Mouse (Mus musculus) MEL (cell line): ENCODE results near the gene Phf7. TPM values are rescaled to one million over a fixed set of nuclear protein-coding genes. Genes with fewer than 3 reads are reported as not detected.

Experiments used
- DNase-seq: peaks from one replicate; pipeline ENCODE4 v3.0.0; 2011; ENCODE audit warnings: low read depth, low spot score
- H3K27ac ChIP-seq: 2 replicates; pipeline ENCODE4 v1.5.1; 2012; ENCODE audit warnings: low read depth, mild to moderate bottlenecking, control low read depth, low read length, moderate library complexity; ENCODE audit not compliant: control insufficient read depth
- H3K27me3 ChIP-seq, 2 experiments: fragments of 150-350 bp in 1 of 2; sonication (generic) in 1 of 2; 2 replicates each; pipeline ENCODE4 v1.6.1; 2012; ENCODE audit warnings: low read length in 2 of 2, mild to moderate bottlenecking in 2 of 2, improper control_type of control experiment in 1 of 2, moderate library complexity in 1 of 2; ENCODE audit not compliant: insufficient read depth in 2 of 2, control insufficient read depth in 1 of 2
- H3K36me3 ChIP-seq, 2 experiments: 2 replicates each; pipeline ENCODE4 v1.6.1; 2012 to 2014; ENCODE audit warnings: low read length in 2 of 2, improper control_type of control experiment in 1 of 2, inconsistent platforms in 1 of 2, mild to moderate bottlenecking in 1 of 2; ENCODE audit not compliant: insufficient read depth in 2 of 2, control insufficient read depth in 1 of 2
- H3K4me1 ChIP-seq, 2 experiments: fragments of 150-350 bp in 1 of 2; sonication (generic) in 1 of 2; 2 replicates each; pipeline ENCODE4 v1.6.1; 2012; ENCODE audit warnings: low read length in 2 of 2, improper control_type of control experiment in 1 of 2, mild to moderate bottlenecking in 1 of 2; ENCODE audit not compliant: insufficient read depth in 2 of 2, control insufficient read depth in 1 of 2
- H3K4me3 ChIP-seq, 2 experiments: fragments of 150-350 bp in 1 of 2; sonication (generic) in 1 of 2; 2 replicates each; pipeline ENCODE4 v1.5.1; 2012; ENCODE audit warnings: low read depth in 2 of 2, low read length in 2 of 2, mild to moderate bottlenecking in 2 of 2, moderate library complexity in 2 of 2, control low read depth in 1 of 2, improper control_type of control experiment in 1 of 2; ENCODE audit not compliant: control insufficient read depth in 1 of 2, insufficient read depth in 1 of 2
- H3K79me2 ChIP-seq: 2 replicates; pipeline ENCODE4 v1.6.1; 2012; ENCODE audit warnings: mild to moderate bottlenecking, low read length, moderate library complexity; ENCODE audit not compliant: control insufficient read depth, poor library complexity, insufficient read depth
- H3K9ac ChIP-seq: 2 replicates; pipeline ENCODE4 v1.6.1; 2012; ENCODE audit warnings: low read depth, mild to moderate bottlenecking, control low read depth, low read length, moderate library complexity; ENCODE audit not compliant: control insufficient read depth, poor library complexity, severe bottlenecking
- H3K9me3 ChIP-seq: fragments of 150-350 bp; sonication (generic); replicated peaks from 2 replicates; pipeline ENCODE4 v1.6.1; 2012; ENCODE audit warnings: mild to moderate bottlenecking, low read length, improper control_type of control experiment, moderate library complexity; ENCODE audit not compliant: insufficient read depth
- BHLHE40 ChIP-seq: IDR thresholded peaks from 2 replicates; pipeline ENCODE4 v1.6.1; 2012; ENCODE audit warnings: low read depth, mild to moderate bottlenecking, inconsistent platforms, low read length, improper control_type of control experiment, borderline replicate concordance
- CHD1 ChIP-seq: IDR thresholded peaks from 2 replicates; pipeline ENCODE4 v1.6.1; 2012; ENCODE audit warnings: low read depth, mild to moderate bottlenecking, inconsistent platforms, low read length, improper control_type of control experiment
- CHD2 ChIP-seq: IDR thresholded peaks from 2 replicates; pipeline ENCODE4 v1.6.1; 2011; ENCODE audit warnings: low read length, improper control_type of control experiment
- CTCF ChIP-seq, 3 experiments: IDR thresholded peaks in 2 of 3; conservative IDR thresholded peaks in 1 of 3; 2 replicates each; pipeline ENCODE4 v1.5.1; 2011 to 2012; ENCODE audit warnings: low read length in 3 of 3, low read depth in 2 of 3, mild to moderate bottlenecking in 2 of 3, improper control_type of control experiment in 1 of 3, inconsistent platforms in 1 of 3, mixed read lengths in 1 of 3, moderate library complexity in 1 of 3; ENCODE audit not compliant: control insufficient read depth in 1 of 3, insufficient read depth in 1 of 3, poor library complexity in 1 of 3, severe bottlenecking in 1 of 3
- ELF1 ChIP-seq: IDR thresholded peaks from 2 replicates; pipeline ENCODE4 v1.6.1; 2014; ENCODE audit warnings: low read depth, mild to moderate bottlenecking, inconsistent platforms, low read length, improper control_type of control experiment, moderate library complexity
- EP300 ChIP-seq, 2 experiments: IDR thresholded peaks; 2 replicates each; pipeline ENCODE4 v1.6.1; 2011; ENCODE audit warnings: improper control_type of control experiment in 2 of 2, low read length in 2 of 2, low read depth in 1 of 2, mild to moderate bottlenecking in 1 of 2
- GATA1 ChIP-seq: IDR thresholded peaks from 2 replicates; pipeline ENCODE4 v1.6.1; 2011; ENCODE audit warnings: low read depth, low read length, improper control_type of control experiment
- HCFC1 ChIP-seq: IDR thresholded peaks from 2 replicates; pipeline ENCODE4 v1.6.1; 2012; ENCODE audit warnings: low read depth, mild to moderate bottlenecking, inconsistent platforms, low read length, improper control_type of control experiment, moderate library complexity
- JUND ChIP-seq: IDR thresholded peaks from 2 replicates; pipeline ENCODE4 v1.6.1; 2011; ENCODE audit warnings: low read depth, mild to moderate bottlenecking, improper control_type of control experiment, low read length
- MAX ChIP-seq: IDR thresholded peaks from 2 replicates; pipeline ENCODE4 v1.6.1; 2011; ENCODE audit warnings: low read length, improper control_type of control experiment
- MAZ ChIP-seq: IDR thresholded peaks from 2 replicates; pipeline ENCODE4 v1.6.1; 2012; ENCODE audit warnings: low read depth, mild to moderate bottlenecking, inconsistent platforms, low read length, improper control_type of control experiment
- MEF2A ChIP-seq: IDR thresholded peaks from 2 replicates; pipeline ENCODE4 v1.6.1; 2014; ENCODE audit warnings: low read depth, mild to moderate bottlenecking, inconsistent platforms, low read length, improper control_type of control experiment; ENCODE audit not compliant: poor library complexity, insufficient replicate concordance, severe bottlenecking; ENCODE audit errors: extremely low read depth
- MYB ChIP-seq: IDR thresholded peaks from 2 replicates; pipeline ENCODE4 v1.6.1; 2011; ENCODE audit warnings: mild to moderate bottlenecking, low read depth, low read length, improper control_type of control experiment
- MYC ChIP-seq: IDR thresholded peaks from 2 replicates; pipeline ENCODE4 v1.6.1; 2011; ENCODE audit warnings: low read depth, mild to moderate bottlenecking, low read length, improper control_type of control experiment, moderate library complexity
- NELFE ChIP-seq: IDR thresholded peaks from 2 replicates; pipeline ENCODE4 v1.6.1; 2011; ENCODE audit warnings: low read depth, low read length, improper control_type of control experiment
- NRF1 ChIP-seq: IDR thresholded peaks from 2 replicates; pipeline ENCODE4 v1.6.1; 2014; ENCODE audit warnings: low read depth, mild to moderate bottlenecking, inconsistent platforms, low read length, improper control_type of control experiment, moderate library complexity; ENCODE audit not compliant: poor library complexity, insufficient read depth, severe bottlenecking
- POLR2A ChIP-seq, 2 experiments: IDR thresholded peaks; 2 replicates each; pipeline ENCODE4 v1.6.1; 2011 to 2012; ENCODE audit warnings: low read length in 2 of 2, mild to moderate bottlenecking in 2 of 2, control low read depth in 1 of 2, improper control_type of control experiment in 1 of 2, low read depth in 1 of 2, moderate library complexity in 1 of 2; ENCODE audit not compliant: control insufficient read depth in 1 of 2, insufficient read depth in 1 of 2, poor library complexity in 1 of 2
- POLR2AphosphoS2 ChIP-seq: IDR thresholded peaks from 2 replicates; pipeline ENCODE4 v1.6.1; 2011; ENCODE audit warnings: low read length, improper control_type of control experiment
- RAD21 ChIP-seq: IDR thresholded peaks from 2 replicates; pipeline ENCODE4 v1.6.1; 2011; ENCODE audit warnings: mild to moderate bottlenecking, low read depth, low read length, improper control_type of control experiment
- RCOR1 ChIP-seq: IDR thresholded peaks from 2 replicates; pipeline ENCODE4 v1.6.1; 2012; ENCODE audit warnings: low read depth, mild to moderate bottlenecking, inconsistent platforms, low read length, improper control_type of control experiment
- SIN3A ChIP-seq: IDR thresholded peaks from 2 replicates; pipeline ENCODE4 v1.6.1; 2012; ENCODE audit warnings: low read length, improper control_type of control experiment, inconsistent platforms
- TAL1 ChIP-seq: IDR thresholded peaks from 2 replicates; pipeline ENCODE4 v1.6.1; 2012; ENCODE audit warnings: mild to moderate bottlenecking, inconsistent platforms, low read length, moderate library complexity, mixed read lengths
- TBP ChIP-seq: IDR thresholded peaks from 2 replicates; pipeline ENCODE4 v1.8.0; 2011; ENCODE audit warnings: low read depth, low read length, improper control_type of control experiment
- TCF12 ChIP-seq: IDR thresholded peaks from 2 replicates; pipeline ENCODE4 v1.6.1; 2014; ENCODE audit warnings: low read depth, mild to moderate bottlenecking, inconsistent platforms, low read length, improper control_type of control experiment, moderate library complexity
- USF1 ChIP-seq: IDR thresholded peaks from 2 replicates; pipeline ENCODE4 v1.6.1; 2014; ENCODE audit warnings: low read depth, mild to moderate bottlenecking, inconsistent platforms, low read length, improper control_type of control experiment, moderate library complexity
- ZC3H11A ChIP-seq: IDR thresholded peaks from 2 replicates; pipeline ENCODE4 v1.6.1; 2012; ENCODE audit warnings: low read depth, mild to moderate bottlenecking, inconsistent platforms, low read length, improper control_type of control experiment
- ZKSCAN1 ChIP-seq: IDR thresholded peaks from 2 replicates; pipeline ENCODE4 v1.6.1; 2012; ENCODE audit warnings: low read depth, mild to moderate bottlenecking, inconsistent platforms, low read length, improper control_type of control experiment, moderate library complexity
- polyA plus RNA-seq, 2 experiments: library from polyadenylated mRNA; stranded (reverse) in 1 of 2; unstranded in 1 of 2; fragments of >175 nt in 1 of 2; fragments of >200 nt in 1 of 2; gene quantifications; 2 replicates each; pipeline versions ENCODE4 v1.2.1 to v1.2.4; 2012; ENCODE audit warnings: low replicate concordance in 2 of 2, low read depth in 1 of 2; ENCODE audit not compliant: insufficient read length in 2 of 2, insufficient read depth in 1 of 2, missing spikeins in 1 of 2
- total RNA-seq: library from RNA; depleted of rRNA; stranded (reverse); fragments of 300-350 nt; gene quantifications from 2 replicates; pipeline ENCODE4 v1.2.3, GENCODE M21; 2012

The Phf7 gene
- total and polyA plus RNA-seq, 3 experiments = 6.0 to 7.6 TPM; not detected in 1

DNA sequence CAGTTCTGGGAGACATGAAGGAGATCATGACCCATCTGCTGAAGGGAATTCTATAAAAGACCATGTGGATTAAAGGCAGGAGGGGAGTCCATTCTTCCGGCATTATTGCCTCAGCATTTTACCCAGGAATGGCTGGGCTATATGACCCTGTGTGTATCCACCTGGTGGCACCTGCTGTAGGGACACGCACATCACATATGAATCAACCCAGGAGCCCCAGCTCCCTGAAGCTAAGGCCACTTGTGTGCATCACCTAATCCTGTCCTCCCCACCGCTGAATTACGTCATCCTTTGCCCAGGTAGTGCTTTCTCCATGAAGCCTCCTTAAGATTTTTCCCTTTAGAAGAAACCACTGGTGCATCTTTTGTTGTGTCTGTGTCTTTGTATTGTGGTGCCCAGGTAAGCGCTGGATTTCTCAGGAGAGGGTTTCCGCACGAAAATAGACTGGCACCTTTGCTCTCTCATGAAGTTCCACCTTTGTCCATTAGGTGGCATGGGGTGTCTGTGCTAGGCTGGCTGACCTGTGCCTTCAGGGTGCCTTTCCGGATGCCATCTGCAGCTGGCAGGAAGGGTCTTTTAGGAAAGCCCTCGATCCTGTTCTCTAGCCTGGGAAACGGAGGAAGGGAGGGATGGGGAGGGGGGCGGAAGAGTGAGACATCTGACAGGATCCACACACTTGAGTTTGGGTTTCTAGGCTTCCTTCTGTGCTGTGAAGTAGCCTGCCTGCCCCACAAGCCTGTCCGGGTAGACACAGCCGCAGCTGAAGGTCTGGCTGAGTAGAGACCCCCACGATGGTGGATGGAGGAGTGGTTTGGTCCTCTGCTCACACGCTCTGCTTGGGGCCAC lies 35.7 kb downstream of the Phf7 start (continued):
- TF ChIP-seq ELF1 = no peak
- no peak for TF ChIP-seq POLR2A (IDR thresholded peaks at IDR 0.05; ENCODE audit: control insufficient read depth in 1 of 2, insufficient read depth in 1 of 2, low read depth in 1 of 2, low read length in 2 of 2, poor library complexity in 1 of 2)
- peak; percentile 84 for TF ChIP-seq RAD21
- no peak for TF ChIP-seq CHD1
- TF ChIP-seq MAZ = no peak
- TF ChIP-seq NRF1 = no peak
- no peak for TF ChIP-seq MAX
- no peak for TF ChIP-seq CHD2
- no peak for TF ChIP-seq GATA1
- no peak for TF ChIP-seq NELFE
- TF ChIP-seq MEF2A = no peak
- TF ChIP-seq TAL1 = no peak
- TF ChIP-seq TCF12 = no peak
- no peak for TF ChIP-seq ZKSCAN1
- TF ChIP-seq TBP = no peak
- TF ChIP-seq RCOR1 = no peak
- TF ChIP-seq POLR2AphosphoS2 = no peak
- TF ChIP-seq SIN3A = no peak
- no peak for TF ChIP-seq EP300 (IDR thresholded peaks at IDR 0.05; ENCODE audit: low read depth in 1 of 2, low read length in 2 of 2)

DNA sequence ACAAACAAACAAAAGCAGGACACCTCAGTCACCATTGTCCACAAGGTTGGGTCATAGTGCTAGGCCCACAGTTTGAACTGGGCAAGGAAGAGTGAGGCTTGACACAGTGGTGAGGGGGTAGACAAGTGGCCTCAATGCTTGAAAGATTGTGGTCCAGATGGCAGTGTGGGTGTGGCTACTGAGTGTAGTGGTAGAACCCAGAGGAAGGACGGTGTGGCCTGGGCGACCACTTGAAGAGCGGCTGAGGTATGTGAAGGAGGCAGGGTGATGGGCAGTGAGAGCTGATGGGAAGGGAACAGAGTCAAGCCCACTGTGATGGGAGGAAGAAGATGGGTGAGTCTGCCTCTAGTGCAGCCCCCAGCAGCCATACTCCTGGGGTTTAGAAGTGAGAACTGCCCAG lies 36.4 kb downstream of the Phf7 start:
- H3K4me3 ChIP-seq = no peak overlapping the region
- H3K27ac ChIP-seq = no peak overlapping the region
- TF ChIP-seq HCFC1 (no peak), MYC (no peak), ZC3H11A (no peak), MAZ (no peak), CTCF (IDR thresholded peaks at IDR 0.05 in 2 of 3, conservative IDR thresholded peaks at IDR 0.05 in 1 of 3; ENCODE audit: control insufficient read depth in 1 of 3, insufficient read depth in 1 of 3, low read depth in 2 of 3, low read length in 3 of 3, poor library complexity in 1 of 3, severe bottlenecking in 1 of 3) (no peak), USF1 (no peak), NELFE (no peak), JUND (no peak), MYB (no peak), BHLHE40 (no peak), CHD1 (no peak), TBP (no peak)
- H3K9me3 ChIP-seq = no peaks in the 10 kb centered on the region
- no peaks in the 10 kb centered on the region for H3K36me3 ChIP-seq
- H3K9ac ChIP-seq = no peak overlapping the region
- no peaks in the 10 kb centered on the region for H3K79me2 ChIP-seq
- peaks cover 0 to 2% of the 10 kb centered on the region in 2 experiments; a peak in 1 of 4 replicates for H3K4me1 ChIP-seq
- DNase-seq = no peak
- peaks cover 0 to 5% of the 10 kb centered on the region in 2 experiments; a peak in 2 of 4 replicates for H3K27me3 ChIP-seq
